Mouse (Mus musculus): Measurements from ENCODE around the gene Flnb. TPM values are rescaled to one million over a fixed set of nuclear protein-coding genes. Genes with fewer than 3 reads are reported as not detected.

The Flnb gene
- total RNA-seq (2023), result 34.1 TPM

GRCm38 (mm10) chr14:7817770-7818462 lies at the start of gene Flnb:
Flnb (plus strand) TSS chr14:7817957.

GRCm38 (mm10) chr14:7791532-7792159 lies 26.1 kb upstream of the Flnb start, which contains the start of gene Gm26661:
Gm26661 (plus strand) TSS chr14:7791587.

GRCm38 (mm10) chr14:7957049-7957448 lies 139.3 kb downstream of the Flnb start, which contains the start of gene Gm45521:
Gm45521 (plus strand) TSS chr14:7957288.

GRCm38 (mm10) chr14:7994271-7994767 lies 176.6 kb downstream of the Flnb start, which contains the start of gene Dnase1l3:
Dnase1l3 (minus strand) TSS chr14:7994573.

Other genes with a start within 250 kb of the Flnb start
- gene Gm3558, start 249.4 kb upstream of the Flnb start, total RNA-seq (2023), result not detected
- gene Gm10338, start 222.4 kb upstream of the Flnb start, total RNA-seq (2023), result not detected
- not detected for gene Gm10128, start 174.0 kb upstream of the Flnb start, total RNA-seq (2023)
- gene Gm26661, start 26.4 kb upstream of the Flnb start, total RNA-seq (2023), result not detected
- not detected for gene Gm45521, start 139.3 kb downstream of the Flnb start, total RNA-seq (2023)
- 6.6 TPM for gene Dnase1l3, start 176.6 kb downstream of the Flnb start, total RNA-seq (2023)
- gene Abhd6, start 184.9 kb downstream of the Flnb start, total RNA-seq (2023), result 10.3 TPM